Mouse (Mus musculus): ENCODE measurements around the gene Slc48a1.

Slc48a1 gene

DNA sequence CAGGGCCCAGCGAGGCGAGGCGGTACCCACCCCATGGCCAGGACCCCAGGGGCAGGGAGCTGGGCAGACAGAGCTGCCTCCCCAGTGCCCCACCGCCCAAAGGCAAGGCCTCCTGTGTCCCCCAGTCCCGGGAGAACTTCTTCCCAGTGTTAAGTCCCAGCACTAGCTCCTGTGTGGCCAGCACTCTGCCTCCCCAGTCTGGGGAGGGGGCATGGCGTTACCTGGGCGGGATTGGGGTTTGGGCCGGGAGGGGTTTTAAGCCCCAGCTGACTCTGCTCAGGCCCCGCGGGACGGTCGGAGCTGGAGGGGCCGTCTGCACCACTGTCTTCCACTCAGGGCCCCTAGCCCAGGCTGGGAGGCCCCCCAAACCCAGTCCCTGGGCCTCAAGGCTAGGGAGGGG is 22.5 kb downstream of the Slc48a1 start:
- no peak for DNase-seq (ENCODE audit: low spot score in 2 of 2)

DNA sequence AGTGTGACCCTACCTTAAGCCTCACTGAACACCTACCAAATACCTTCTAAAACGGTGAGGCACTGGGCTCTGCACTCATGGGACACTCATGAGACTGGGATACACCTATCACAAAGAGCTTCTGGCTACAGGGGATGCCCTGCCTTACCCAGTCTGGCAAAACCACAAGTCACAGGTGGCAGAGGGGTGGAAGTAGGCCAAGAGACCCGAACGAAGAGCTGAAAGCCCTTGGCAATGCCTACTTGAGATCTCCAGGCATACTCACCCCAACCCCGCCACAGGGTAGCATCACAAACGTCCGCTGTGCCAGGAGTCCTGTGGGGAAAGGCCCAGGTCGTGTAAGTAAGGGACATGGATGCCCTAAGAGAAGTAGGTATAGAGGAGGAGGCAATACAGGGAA is 23.5 kb downstream of the Slc48a1 start:
- no peak for DNase-seq (ENCODE audit: low spot score in 2 of 2)

DNA sequence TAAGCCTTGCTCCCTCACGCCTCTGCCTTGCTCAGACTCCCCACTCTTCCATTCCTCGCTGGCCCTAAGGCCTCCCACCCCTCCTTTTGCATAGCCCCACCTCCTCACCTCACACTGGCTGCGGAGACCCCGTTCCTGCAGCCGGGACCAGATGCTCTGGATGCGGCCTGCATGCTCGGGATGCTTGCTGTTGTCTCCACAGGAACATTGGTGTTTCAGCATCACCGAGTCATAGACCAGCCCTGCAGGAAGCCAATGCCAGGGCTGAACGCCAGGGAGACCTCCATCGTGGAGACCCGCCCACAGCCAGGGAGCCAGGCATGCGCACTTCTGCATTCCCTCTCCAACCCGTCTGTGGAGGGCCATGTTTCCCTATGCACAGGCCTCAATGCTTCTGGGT is 24.3 kb downstream of the Slc48a1 start:
- DNase-seq (ENCODE audit: low spot score in 2 of 2): no peak

DNA sequence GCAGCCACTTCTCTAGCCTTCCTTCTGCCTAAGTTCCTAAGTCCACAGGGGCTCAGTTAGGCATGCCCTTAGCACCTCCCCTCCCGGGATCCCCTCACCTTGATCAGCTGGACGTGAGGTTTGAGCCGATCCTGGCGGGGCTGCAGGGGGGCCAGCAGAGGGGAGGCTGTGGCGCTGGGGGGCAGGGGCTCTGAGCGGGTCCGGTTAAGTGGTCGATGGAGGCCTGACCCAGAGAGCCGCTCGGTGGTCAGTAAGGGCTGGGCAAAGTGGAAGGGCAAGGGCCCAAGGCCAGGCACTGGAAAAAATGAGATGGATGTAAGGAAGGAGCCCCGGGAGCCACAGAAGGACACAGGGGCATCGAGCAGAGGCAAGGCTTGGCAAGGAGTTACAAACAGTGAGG is 29.5 kb downstream of the Slc48a1 start:
- DNase-seq (ENCODE audit: low spot score in 2 of 2): no peak

DNA sequence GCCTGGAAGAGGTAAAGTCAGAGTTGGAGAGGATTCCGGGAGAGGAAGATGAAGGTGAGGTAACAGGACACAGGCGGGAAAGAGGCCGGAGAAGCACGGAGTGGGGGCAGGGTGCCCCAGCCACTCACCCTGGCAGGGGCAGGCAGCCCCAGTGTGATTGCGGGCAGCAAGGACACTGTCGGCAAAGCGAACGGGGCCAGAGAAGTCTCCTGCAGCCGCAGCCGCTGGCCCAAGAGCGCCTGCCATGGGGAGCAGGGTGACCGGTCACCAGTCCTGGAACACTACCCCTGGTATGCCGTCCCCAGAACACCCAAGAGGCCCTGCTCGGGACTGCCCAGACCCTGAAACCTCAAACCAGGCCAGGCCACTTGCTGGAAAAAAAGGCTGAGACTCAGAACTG is 30.2 kb downstream of the Slc48a1 start:
- DNase-seq (ENCODE audit: low spot score in 2 of 2): no peak

DNA sequence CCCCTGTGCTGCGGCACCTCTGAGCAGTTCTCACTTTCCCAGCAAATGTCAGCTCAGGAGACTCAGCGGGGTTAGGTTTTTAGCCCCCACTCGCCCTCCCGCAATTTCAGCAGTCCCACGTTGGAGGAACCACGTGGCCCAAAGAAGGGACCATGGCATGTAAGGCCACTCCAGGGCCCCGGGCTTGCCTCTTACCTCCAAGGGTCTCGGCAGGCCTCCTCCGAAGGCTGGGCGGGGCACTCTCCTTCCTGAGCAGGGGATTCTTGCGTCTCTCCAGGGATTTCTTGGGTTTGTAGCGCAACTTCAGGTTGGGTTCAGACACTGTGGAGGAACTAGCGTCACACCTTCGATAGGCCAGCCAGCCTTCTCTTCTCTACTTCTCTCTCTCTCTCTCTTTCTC is 30.9 kb downstream of the Slc48a1 start:
- DNase-seq (ENCODE audit: low spot score in 2 of 2): no peak

DNA sequence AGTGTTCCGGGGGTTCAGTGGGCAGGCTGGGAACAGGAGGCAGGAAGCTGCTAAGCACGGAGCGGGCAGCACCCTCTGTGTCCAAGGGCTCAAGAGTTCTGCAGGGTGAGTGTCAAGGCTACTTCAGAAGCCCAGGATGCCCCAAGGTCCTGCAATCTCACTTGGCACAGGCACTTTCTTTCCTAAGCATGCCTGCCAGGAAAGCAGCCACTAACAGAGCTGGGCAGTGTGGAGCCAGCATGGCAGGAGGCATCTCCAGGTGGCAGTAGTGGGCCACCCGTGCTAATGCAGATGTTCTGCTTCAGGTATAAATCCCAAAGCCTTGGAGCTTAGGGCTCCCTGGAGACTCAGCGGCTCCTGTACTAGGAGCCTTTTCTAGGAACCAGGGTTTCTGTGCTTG is 31.6 kb downstream of the Slc48a1 start:
- no peak for DNase-seq (ENCODE audit: low spot score in 2 of 2)

DNA sequence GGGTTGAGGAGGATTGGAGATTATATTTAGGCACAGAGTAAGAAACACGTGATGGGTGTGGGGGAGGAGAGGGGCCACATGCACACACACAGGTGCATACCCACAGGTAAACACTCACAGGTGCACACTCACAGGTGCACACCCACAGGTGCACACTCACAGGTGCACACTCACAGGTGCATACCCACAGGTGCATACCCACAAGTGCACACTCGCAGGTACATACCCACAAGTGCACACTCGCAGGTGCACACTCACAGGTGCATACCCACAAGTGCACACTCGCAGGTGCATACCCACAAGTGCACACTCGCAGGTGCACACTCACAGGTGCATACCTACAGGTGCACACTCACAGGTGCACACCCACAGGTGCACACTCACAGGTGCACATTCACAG is 32.1 kb downstream of the Slc48a1 start:
- DNase-seq (ENCODE audit: low spot score in 2 of 2): no peak

DNA sequence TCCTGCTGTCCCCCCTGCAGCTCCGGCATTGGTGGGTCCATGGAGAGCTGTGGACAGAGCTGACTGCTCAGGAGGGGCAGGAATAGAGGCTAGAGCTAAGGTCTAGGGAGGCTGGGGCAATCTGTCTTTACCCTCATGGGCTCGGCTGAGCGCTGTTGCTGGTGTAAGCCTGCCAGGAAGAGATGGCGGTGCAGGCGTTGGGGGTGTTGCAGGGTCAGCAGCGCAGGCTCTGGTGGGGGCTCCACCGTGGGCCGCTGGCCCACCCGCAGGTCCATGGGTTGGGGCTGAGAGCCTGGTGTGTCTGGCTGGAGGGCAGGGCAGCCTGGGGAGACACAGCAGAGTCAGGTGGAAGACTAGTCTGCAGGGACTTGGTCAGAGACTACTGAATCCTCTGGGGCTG is 33.0 kb downstream of the Slc48a1 start:
- DNase-seq (ENCODE audit: low spot score in 2 of 2): no peak

DNA sequence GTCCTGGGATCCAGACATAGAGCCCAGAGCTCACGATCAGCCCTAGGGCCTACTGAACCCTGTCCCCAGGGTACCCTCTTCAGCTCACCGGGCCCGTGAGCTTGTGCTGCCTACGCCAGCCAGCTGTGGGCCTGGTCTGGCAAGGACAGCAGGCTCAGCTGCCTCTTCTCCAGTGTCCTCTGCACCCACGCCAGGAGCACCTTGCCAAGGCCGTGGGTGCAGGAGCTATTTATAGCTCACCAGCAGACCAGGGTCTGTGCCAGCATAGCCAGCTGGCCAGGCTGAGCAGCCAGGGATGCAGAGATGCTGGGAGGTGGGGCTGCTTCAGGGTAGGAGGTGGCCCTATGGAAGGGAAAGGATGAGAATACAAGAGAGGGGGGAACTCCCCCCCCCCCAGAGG is 33.8 kb downstream of the Slc48a1 start:
- no peak for DNase-seq (ENCODE audit: low spot score in 2 of 2)

DNA sequence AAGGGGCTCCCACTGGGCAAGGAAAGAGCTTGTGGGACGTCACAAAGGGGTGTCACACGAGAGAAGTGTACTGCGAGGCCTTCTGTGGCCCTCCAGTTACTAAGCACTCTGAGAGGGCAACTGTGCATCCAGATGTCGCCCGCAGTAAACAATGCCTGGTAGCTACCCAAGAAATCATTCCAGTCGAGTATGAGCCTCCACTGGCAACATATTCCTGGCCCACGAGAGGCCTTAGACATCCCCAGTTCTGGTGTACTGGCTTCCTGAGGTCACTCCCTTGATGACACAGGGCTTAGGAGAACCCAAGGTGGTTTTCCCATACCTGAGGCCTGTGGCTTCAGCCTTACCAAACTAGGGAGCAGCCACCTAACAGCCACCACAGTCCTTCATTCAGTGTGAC is 34.6 kb downstream of the Slc48a1 start:
- DNase-seq (ENCODE audit: low spot score in 2 of 2): no peak

DNA sequence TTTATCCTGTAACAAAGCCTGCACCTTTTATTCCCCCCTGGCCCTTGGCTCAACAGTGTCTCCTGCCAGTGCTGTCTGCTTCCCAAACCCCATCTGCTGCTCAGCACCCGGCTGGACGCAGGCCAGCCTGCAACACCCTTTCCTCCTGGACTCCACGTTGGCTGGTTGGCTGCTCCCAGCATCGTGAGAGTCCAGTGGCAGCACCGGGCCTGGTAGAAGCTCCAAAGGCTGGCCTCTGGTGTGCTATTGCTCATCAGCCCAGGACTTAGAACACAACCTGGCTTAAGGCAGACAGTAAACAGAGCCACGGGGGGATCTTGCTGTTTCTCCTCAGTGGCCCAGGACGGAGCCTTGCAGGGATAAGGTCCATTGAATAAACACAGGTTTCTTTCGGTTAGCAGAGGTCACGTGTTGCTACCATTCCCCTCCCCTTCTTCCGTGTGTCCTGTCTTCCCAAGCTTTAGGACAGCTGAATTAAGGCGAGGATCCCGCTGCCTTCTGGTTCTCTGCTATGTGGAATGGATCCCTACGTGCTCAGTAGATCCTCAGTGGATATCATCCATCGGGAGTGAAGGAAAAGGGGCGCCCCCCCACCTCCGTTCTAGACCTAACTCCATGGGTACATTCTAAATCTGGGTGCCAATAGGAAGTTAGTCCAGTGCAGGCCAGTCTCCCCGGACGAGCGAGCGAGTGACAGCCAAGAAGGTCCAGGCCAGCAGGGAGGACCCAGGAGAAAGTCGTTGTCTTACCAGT is 35.3 kb downstream of the Slc48a1 start:
- no peak for DNase-seq (ENCODE audit: low spot score in 2 of 2)

DNA sequence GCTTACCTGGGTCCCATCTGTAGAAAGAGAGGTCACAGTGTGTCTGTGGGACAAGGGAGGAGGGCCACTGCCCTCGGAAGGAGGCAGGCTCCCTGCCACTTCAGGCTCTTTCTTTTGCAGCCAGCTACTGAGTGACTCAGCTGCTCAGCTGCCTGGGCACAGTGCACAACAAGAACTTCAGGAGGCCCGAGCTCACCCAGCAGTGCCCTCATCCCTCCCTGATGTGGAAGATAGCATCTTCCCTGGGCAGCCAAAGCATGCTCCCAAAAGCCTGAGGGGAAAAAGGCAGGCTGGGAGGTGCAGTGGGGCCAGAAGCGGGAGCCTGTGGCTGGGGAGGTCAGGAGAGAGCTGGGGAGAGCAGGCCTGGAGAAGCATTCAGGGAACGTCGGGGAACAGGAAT is 36.4 kb downstream of the Slc48a1 start:
- no peak for DNase-seq (ENCODE audit: low spot score in 2 of 2)

DNA sequence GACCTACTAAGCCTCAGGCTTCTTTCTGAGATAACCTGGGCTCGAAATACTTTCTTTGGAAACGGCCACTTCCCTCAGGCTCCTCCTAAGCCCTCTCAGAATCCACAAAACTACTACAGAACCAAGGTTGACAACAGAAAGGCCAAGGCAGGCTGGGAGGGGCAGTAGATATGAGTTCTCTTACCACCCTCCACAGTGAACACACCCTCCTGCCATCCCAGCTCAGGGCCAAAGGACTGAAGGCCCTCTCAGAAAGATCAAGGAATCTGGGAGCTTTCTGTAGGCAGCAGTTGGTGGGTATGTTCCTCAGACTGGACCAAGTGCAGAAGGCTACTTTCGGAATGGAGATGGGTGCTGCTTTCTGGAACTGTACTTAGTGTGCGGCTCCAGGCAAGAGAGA is 36.9 kb downstream of the Slc48a1 start:
- no peak for DNase-seq (ENCODE audit: low spot score in 2 of 2)

DNA sequence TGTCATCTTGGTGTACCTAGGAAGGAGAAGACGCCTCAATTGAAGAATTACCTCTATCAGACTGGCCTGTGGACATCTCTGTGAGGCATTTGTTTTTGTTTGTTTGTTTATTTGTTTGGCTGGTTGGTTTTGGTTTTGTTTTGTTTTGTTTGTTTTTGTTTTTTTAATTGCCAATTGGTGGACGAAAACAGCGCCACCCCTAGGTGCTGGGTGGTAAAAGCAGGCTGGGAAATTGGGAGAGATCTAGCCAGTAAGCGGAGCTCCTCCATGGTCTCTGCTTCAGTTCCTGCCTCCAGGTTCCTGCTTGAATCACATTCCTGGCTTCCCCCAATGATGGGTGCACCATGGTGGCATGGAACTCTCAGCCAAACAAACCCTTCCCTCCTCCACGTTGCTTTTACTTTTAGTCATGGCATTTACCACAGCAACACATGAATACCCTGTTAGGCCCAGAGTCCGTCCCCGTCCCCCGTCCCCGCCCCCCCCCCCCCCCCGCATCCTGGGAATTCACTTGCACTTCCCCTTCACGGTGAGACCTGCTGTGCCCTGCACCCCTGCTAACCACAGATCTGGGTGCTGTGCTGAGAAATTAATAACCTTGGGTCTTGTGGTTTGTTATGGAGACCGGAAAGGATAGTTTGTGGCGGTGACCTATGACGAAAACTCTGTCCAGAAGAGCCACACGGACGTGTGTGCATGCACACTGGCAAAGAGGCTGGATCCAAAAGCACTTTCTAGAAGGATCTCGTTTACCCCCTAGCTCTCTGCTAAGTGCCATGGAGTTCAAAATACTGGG is 38.1 kb downstream of the Slc48a1 start:
- no peak for DNase-seq (ENCODE audit: low spot score in 2 of 2)

DNA sequence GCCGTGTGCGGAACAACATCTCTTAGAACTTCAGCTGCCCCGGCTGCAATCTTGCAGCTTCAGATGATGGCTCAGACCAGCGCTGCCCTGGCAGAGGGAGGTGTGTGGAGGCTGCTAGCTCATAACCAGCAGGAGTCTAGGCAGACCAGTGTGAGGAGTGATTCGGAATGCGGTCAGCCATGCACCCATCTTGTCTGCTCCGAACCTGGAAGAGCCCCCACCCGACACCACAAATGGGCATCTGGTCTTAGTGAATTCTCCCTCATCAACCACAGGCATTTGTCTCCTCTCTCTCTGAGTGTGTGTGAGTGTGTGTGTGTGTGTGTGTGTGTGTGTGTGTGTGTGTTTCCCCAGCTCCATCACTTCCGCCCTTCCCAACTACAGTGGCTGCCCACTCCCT is 41.6 kb downstream of the Slc48a1 start:
- DNase-seq (ENCODE audit: low spot score in 2 of 2): no peak

DNA sequence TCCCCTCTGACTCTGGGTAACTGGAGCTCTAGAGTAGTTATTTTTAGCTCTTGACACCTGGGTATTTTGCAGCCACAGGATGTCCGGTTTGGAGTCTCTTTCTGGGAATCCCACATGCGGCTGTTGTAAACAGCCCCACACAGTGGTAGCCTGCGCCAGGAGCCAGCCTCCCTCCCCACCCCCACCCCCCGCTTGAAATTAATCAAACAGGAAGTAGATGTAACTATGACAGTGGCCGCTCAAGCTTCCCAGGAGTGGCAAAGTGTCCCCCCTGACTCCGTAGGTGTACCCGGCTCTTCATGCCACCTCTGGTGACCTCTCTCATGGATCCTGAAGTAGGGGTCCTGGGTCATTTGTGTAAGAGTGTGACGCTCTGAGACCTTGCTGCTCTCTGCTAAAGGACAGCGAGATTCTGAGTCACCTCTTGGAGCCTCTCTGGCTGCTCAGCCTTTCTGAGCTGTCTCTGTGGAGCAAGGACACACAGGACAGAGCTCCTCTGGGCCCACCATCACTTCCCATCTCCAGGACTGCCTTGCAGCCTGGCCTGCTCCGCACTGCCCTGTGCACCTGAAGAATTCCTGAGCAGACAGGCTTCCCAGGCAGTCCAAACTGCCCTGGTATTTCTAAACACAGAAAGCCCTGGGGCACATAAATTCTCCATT is 43.1 kb downstream of the Slc48a1 start:
- no peak for DNase-seq (ENCODE audit: low spot score in 2 of 2)

DNA sequence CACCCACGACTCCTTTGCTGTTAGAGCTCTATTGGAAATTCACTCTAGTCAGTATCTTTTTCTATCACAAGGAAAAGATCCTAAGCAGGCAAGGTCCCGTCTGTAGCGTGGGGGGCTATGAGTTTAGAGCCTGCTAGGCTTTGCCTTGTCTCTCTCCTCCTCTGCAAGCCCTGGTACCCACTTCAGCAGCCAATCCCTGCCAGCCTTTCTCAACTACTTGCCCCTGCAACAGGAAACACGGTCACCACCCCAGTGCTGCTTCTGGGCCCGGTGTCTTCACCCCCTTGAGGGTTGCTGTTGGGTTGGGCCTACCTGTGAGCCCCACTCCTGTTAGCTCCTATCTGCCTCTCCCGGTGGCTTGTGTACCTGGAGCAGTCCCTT is 43.7 kb downstream of the Slc48a1 start:
- DNase-seq (ENCODE audit: low spot score in 2 of 2): peak; percentile 38 to 47

DNA sequence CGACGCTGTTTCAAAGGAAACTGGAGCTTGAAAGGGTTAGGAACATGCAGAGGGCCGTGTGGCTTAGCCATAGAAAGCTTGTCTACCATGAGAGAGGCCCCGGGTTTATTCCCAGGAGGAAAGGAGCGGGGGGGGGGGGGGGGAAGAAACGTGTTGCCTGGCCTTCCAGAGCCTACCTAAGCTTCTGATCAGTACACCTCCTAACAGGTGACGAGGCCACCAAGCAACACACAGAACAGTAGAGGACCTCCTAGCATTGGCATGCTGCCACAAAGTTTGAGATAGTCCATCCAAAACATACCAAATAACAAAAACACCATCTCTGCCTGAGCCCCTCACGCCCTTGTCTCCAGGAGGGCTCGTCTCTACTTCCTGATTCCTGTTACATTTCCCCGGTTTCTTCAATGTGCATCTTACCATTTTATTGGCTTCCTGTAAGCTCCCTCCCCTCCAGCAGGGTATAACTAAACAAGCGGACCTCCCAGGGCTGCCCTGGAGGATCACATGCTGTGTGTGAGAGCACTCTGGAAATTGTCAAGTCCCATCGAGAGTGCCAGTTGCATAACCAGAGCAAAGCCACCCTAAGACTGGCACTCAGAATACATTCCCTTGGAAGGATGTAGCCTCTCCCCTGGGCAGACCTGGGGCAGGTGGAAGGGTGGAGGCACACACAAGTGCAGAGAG is 44.4 kb downstream of the Slc48a1 start:
- no peak for DNase-seq (ENCODE audit: low spot score in 2 of 2)

DNA sequence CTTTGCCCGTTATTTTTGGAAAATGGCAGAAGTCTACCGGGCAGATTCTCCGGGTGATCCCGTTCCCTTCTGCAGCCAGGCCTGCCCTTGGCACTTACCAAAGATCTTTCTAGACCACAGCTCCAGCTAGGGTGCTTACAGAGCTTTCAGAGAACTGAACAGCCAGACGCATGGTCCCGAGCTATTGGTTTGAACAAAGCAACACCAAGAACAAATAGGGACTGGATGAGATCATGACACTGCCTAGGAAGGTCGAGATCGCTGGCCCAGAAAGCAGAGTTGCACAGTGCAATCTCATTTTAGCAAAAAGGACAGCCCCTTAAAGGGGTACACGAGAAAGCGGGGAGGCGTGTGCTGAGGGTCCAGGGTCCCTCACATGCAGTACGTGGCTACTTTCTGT is 45.2 kb downstream of the Slc48a1 start:
- no peak for DNase-seq (ENCODE audit: low spot score in 2 of 2)

DNA sequence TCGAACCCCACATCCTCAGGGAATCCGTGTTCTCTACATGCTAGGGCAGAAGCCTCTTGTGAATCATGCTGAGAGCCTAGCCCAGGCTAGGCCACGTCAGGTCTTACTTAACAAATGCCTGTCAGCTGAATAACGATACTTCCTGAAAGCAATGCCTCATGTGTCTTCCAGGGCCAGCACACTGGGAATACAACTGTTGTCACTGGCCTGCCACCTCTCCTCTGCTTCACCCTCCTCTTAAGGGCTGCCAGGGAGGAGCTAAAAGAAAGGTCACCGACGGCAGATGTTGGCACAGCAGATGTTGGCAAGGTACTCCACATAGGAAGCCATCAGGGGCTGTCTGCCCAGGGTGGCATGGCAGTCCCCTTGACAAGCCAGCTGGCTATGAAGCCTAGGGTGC is 45.7 kb downstream of the Slc48a1 start:
- DNase-seq (ENCODE audit: low spot score in 2 of 2): no peak

Data from spleen, postnatal 14 days (tissue).